Mouse (Mus musculus): ENCODE results near the gene Mis18a.

Mis18a gene

DNA sequence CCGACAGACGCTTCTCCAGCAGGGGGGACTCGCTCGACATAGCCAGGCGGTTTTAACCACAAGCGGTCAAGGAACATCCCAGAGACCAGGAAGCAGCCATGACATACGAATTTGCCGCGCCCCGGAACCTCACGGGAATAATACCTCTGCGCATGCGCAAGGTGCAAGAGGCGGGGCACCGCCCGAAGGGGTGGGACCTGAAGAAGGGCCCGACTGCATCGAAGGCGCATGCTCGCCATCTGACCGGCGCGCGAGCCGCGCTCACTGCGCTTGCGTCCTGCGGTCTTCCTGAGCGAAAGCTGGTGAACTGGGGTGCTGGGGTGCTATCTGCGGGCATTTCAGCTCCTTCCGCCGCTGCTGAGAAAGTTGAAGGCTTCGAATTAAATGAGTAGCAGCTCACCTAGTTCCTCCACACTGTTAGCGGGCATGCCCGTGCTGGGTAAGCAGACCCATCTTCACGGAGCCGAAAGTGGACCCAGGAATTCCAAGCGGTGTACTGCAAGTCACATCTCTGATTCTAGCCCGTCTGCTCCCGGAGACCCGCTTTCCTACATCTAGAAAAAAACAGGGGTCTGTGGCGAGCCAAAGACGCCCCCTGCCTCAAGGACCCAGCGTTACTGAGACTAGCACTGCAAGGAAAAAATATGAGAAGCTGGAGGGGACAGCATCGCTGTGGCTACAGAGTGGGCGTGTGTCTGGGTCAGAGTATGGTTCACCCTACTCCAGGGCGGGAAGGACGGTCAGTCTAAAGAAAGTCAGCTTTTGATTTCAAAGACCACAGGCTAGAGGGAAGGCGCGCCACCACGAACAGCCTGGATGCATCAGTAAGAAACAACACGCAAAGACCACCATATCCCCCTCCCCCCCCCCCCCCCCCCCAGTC is at the start of gene Mis18a:
Gene Mis18a (minus strand): TSS at position 172 of the 883 bp plus-strand sequence.
- DNase-seq (ENCODE audit: extremely low spot score, low read depth, low spot score) = peak; percentile 93

DNA sequence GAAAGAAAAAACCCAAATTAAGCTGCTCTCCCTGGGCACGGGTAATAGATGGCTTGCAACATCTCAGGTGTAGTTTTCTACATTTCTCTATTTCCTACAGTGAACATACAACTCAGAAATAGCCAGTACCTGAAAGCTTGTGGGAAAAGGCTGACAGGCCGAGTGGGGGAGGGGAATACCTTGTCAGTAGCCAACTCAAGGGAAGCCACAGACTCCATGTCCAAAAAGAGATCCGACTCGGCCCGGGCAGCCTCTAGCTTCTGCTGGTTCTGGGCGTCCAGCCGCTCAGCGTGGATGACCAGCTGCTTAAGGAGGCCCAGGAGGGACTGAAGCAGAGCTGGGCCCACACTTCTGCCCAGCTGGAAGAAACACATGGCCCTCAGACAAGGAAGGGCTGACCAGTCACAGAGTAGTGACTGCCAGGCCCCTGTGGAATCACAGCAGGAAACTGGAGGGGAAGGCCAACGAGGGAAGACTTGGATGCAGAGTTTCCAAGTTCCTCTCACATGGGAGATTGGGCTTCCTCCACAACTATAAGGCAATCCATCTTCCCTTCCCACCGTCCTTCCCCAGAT is 48.8 kb upstream of the Mis18a start:
- DNase-seq (ENCODE audit: extremely low spot score, low read depth, low spot score) = no peak

DNA sequence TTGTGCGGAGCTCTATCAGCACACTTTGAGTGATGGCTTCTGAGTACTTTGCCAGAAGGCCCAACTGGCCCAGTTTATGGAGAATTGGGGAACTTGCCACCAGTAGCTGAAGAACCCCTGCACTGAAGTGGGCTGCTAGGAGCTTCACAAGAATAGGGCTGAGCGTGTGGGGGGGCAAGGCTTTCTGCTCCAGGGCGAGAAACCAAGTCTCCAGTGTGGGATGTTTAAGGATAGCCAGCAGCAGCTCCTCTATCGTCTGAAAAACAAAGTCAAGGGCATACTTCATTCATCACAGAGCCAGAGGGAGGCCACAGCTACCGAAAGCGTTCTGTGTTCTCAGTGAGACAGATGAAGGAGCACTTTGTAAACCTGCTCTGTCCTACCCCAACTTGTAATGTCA is 47.4 kb upstream of the Mis18a start:
- no peak for DNase-seq (ENCODE audit: extremely low spot score, low read depth, low spot score)

DNA sequence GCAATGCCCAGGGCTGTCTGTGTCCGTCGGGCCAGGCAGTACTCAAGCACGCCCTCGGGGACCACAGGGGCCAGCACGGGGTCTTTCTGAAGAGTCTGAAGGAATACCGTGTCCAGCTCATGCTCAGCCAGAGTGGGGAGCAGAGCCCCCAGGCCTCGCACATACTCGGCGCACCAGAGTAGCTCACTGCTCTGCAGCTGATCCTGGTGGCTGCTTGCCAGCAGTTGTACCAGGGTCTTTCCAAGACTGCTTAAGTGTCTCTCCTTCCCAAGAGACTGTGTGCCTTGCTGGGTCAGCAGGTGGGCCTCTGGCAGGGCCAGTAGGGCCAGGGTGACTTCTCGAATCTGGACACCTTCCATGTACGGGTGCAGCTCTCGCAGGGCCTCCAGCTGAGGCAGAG is 47.0 kb upstream of the Mis18a start:
- DNase-seq (ENCODE audit: extremely low spot score, low read depth, low spot score) = no peak

DNA sequence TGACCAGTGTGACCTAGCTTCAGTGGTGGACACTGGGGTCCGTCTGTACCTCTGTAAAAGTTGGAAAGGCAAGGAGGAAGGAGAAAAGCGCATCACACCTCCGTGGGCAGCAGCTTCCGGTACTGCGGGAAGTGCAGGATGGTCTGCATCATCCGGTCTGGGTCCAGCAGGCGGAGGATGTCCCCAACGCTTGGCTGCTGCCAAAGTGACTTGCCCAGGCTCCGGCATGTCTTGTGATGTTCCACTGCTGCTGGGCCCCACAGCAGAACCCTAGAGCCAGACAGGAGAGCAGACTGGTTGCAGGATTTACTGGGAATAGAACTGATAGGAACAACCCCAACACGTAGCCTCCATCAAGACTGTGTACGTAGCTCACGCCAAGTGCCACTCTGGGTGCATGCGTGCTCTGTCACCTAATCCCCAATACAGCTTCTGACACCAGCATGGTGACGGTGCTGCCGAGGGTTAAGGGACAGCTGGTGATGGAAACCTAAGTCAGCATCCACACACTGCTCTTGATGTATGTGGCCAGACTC is 39.8 kb upstream of the Mis18a start:
- DNase-seq (ENCODE audit: extremely low spot score, low read depth, low spot score) = no peak

DNA sequence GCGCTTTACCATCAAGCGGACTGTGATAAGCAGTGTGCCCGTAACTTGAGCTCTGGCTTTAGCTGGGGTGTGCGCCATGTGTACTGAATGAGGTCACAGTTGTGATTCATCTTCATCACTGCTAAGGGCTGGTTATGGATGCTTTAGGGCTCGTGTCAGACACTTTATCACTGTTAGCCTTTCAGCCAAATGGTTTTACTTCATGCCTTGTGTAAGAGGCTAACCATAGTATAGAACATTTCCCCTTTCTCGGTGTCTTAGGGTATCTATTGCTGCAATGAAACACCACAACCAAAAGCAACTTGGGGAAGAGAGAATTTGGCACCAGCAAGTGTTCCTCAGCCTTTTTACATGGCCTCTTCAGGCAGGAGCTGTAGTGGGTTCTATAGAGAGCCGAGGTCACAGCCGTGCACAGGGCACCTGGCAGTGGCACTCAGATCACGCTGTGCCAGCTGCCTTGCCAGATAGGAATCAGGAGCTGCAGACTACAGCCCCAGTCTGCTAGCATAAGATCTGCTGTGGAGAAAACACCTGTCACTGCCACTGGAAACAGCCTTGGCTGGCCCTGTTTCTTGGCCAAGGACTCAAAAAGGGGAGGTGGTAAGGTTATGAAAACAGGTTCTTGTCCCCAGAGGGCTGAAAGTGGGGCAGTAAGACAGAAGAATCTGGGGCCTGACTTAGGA is 38.1 kb upstream of the Mis18a start:
- no peak for DNase-seq (ENCODE audit: extremely low spot score, low read depth, low spot score)

DNA sequence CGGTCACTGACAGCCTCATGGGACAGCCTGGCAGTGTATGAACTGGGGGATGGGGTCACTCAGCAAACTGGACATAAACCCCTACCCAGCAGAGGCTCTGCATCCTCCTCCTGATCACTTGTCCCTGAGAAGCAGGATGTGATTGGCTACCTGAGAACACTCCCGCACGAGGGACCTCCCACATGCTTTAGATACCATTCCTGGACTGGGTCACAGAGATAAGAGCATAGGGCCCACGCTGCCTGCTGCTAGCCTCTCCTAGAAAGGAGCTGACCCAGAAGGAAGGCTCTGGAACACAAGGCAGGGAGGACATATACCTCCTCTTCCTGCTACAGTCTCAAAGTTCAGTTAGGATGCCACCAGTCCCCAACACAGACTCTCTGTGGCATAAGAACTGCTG is 33.3 kb upstream of the Mis18a start:
- DNase-seq (ENCODE audit: extremely low spot score, low read depth, low spot score) = no peak

DNA sequence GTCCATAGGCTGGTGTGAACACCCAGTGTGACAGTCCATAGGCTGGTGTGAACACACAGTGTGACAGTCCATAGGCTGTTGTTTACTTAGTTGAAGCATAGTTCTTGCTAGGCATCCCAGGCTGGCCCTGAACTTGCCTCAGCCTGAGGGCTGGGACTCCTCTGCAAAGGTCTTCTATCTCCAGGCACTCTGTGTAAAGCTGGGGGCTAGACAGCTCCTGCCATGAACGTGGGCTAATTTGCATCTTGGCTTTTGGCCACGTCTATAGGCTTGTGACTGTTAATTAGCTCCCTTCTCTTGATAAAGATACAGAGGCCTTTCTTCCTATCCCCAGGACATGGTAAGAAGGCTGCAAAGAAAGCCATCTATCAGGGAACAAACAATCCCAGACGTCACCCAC is 32.1 kb upstream of the Mis18a start:
- no peak for DNase-seq (ENCODE audit: extremely low spot score, low read depth, low spot score)

DNA sequence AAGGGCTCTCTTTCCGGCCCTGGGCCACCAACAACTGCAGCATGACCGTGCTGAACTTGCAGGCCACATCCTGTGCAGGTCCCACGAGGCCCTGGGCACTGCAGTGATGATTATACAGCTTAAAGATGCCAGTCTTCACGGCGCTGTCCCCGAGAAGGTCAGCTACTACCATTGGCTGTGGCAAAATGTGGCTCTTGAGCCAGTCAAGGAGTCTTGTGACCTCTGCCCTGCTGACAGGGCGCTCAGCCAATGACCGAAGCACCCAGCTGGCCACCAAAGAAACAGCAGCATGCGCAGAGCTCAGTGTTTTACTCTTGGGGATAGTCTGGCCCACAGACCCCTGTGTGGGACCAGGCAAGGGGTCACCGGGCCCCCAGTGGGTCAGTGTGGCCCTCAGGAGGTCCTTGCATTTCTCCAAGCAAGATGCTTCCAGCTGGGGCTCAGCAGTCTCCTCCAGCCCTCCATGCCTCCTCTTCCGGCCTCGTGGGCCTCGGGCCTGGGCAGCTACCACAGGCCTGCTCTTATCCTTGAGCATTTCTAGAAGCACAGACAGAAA is 26.3 kb upstream of the Mis18a start:
- DNase-seq (ENCODE audit: extremely low spot score, low read depth, low spot score) = no peak

DNA sequence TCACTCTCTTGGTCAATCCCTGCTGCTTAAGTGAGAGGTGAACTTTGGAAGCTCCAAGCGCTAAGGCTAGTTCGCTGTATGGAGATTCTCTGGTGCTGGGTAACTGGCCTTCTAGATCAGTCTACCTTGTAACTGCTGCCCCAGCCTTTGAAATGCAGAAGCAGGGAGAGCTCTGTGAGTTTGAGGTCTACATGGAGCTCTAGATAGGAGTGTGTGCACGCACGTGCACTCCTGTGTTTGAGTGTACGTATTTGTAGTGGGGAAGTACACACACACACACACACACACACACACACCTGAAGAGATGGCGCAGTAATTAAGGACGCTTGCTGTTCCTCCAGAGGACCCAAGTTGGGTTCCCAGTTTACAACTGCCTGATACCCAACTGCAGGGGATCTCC is 21.0 kb upstream of the Mis18a start:
- no peak for DNase-seq (ENCODE audit: extremely low spot score, low read depth, low spot score)

DNA sequence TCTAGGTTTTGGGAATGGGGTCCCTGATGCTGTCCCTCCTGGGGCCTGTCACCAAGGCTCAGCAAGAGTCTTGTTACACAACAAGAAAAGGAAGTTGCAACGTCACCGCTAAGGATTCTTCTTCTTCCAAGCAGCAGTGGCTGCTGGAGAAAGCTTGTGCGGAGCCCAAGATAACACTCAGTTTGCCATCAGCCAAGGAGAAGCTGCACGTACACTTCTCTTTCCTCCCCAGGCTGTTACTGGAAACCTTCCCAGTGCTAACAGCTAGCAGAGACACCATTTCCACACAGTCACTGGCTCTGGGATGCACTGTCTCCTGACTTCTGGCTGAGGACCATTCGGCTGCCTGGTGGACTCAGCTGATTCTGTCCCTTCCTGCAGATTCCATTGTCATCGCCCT is 19.9 kb upstream of the Mis18a start:
- DNase-seq (ENCODE audit: extremely low spot score, low read depth, low spot score) = no peak

DNA sequence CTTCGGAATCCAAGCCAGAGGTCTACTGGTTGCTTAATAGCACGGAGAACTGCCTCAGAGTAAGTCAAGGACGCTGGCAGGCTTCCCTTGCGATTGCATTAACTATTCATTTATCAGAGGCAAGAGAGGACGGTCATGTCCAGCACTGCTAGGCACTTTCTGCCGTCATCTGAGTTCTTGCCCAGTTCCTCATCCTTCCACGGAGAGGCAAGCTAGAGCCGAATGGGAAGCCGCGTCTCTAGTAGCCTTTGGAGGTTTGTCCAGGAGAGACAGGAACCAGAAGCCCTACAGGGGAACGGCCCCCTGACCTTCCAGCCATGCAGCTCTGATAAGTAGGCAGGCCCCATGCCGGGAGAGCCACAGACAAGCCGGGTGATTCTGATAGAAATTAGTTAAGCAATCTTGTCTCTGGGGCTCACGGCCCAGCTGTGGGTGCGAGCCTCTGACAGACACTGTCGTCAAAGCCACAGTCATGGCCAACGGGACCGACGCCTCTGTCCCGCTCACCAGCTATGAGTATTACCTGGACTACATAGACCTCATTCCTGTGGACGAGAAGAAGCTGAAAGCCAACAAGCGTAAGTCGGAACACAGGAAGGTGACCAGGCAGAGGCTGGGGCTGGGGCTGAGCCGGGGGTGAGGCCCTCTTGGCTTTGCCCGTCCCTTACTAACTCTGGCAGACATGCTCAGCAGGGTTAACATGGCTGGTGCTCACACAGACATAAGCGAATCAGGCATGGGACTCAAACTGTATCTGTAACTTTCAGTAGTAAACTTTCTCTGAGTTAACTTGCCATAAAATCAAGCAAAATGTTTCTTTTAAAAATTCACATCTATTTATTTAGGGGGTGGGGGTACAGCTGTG is 11.1 kb upstream of the Mis18a start, which contains the start of gene Mrap:
Gene Mrap (plus strand): TSS at position 116 of the 865 bp plus-strand sequence.
- DNase-seq (ENCODE audit: extremely low spot score, low read depth, low spot score) = no peak

DNA sequence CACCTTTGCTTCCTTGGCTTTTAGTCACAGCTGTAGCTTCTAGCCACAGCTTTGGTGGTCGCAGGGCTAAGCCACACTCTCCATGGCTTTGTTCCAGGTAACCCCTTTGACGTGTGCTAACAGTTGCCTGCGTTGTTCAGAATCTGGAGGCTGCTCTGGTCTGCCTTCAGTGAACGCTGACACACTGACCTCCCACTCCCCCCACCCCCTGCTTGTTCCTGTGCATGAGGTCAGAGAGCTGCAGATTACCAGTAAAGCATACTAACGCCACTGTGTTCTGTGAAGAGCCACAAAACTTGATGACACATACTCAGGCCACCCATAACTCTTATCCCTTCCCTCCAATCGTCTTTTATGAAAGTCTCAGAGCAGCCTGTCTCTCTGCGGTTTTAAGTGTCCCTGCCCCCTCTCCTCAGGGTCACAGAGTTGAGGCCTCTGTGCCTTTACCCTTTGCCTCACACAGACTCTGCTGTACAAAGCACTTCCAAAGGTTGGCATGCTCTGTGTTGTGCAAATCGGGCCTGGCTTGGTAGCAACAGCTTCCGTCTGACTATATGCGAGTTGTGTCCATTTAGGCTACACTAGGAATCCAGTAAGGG is 9.6 kb upstream of the Mis18a start:
- DNase-seq (ENCODE audit: extremely low spot score, low read depth, low spot score) = no peak

DNA sequence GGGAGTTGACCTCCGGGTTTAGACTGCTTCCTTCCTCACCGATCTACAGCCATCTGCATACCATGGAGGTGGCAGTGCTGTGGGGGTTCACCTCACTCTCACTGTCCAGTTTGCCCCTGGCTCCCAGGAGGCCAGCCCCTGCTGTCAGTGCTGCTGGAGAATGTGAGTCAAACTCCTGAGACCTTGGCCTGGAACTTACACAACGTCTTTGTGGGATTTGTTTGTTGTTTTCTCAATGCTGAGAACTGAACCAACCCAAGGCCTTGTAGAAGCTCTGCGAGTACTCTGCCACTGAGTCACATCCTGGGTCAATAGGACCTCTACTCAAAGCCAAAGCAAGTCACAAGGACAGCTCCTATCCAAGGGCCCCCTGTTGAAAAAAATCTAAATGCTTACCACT is 8.4 kb upstream of the Mis18a start:
- DNase-seq (ENCODE audit: extremely low spot score, low read depth, low spot score) = no peak

DNA sequence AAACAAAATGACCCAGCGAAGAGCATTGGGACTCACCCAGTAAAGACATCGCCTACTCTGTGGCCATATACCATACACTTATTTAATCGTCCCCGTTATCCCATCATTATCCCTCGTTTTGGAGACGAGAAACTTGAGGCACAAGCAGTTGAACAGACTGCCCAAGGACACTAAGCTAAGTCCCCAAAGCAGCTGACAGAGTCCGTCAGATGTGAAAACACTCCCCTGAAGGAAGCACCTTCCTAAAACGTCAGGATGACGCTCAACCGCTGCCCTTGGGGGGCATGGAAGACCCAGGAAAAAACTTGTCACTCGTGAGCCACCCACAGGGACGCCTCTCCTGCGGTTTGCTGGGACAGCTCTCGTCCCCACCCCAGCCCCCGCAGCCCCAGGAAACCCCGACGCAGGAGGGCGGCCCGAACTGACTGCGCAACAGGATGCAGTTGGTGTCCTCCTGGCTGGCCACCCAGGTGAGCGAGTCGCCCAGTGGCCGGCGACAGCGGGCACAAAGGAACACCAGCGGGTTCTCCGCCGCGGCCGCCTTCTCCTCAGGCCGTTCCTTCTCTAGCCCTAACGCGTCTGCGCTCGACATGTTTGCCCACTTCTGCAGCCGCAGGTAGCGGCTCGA is 490 bp downstream of the Mis18a start:
- no peak for DNase-seq (ENCODE audit: extremely low spot score, low read depth, low spot score)

DNA sequence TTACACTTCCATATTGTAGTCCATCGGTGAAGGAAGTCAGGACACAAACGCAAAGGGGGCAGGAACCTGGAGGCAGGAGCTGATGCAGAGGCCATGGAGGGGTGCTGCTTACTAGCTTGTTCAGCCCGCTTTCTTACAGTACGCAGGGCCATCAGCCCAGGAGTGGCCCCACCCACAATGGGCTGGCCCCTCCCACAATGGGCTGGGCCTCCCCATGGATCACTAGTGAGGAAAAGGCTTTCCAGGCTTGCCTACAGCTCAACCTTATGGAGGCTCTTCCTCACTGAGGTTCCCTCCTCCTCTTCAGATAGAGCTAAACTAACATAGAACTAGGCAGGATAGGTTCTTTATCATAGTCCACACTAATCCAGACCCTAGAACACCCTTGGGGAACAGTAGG is 3.2 kb downstream of the Mis18a start:
- no peak for DNase-seq (ENCODE audit: extremely low spot score, low read depth, low spot score)

DNA sequence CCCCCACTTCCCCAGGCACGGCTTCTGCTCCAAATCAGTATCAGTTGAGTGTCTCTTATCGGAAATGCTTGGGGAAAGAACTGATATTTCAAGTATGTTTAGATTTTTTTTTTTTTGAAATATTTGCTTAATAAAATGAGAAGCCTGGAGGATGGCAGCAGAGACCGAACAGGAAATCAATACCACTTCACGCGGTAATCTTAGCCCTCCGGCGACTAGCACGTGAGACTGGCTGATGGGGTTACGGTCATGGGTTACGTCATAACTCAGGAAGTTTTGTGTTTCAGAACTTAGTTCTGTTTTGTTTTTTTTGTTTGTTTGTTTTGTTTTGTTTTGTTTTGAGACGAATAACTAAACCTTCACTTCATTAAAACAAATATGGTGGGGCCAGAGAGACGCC is 16.9 kb downstream of the Mis18a start:
- DNase-seq (ENCODE audit: extremely low spot score, low read depth, low spot score) = no peak

DNA sequence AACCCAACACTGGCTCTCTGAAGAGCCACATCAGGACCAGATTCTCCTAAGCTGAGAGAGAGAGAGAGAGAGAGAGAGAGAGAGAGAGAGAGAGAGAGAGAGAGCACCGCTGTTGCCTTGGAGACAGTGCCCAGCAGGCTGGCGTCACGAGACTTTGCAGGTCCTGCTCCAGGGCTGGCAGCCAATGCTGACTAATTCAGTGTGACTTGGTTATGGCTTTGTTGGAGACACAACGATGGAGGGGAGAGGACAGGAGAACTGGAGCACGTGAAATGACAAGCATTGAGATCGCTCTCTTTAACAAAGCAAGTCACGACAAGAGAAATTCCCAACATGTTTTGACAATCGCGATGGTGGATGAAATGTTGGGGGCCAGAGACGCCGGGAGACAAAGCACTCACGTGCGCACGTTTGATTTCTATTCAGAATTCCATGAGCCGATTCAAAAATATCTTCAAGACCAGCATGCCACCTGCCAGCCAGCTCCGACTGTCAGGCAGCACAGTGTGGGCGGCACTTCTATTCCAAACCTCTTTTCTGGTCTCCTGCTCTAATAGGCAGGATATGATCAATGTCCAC is 17.4 kb downstream of the Mis18a start:
- DNase-seq (ENCODE audit: extremely low spot score, low read depth, low spot score) = no peak

DNA sequence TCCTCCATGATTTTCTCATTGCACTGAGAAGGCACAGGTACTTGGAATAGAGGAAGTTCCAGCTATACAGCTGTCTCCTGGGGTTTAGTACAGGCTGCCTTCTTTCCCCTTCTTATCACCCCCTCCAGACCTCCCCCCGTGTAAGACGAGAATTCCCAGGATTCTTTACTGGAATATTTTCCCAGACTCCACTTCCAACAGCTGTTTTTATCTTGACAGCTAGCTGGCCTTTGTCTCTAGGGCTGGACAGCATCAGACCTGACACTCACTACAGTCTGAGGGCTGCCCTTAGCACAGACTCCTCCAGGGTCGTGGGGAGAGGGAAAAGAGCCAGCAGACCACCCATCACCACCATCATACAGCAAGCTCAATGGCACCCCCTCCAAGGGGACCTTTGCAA is 20.9 kb downstream of the Mis18a start:
- DNase-seq (ENCODE audit: extremely low spot score, low read depth, low spot score) = no peak
